ENCODE assay signal across 8 mouse cellular contexts in the genomic region with DNA sequence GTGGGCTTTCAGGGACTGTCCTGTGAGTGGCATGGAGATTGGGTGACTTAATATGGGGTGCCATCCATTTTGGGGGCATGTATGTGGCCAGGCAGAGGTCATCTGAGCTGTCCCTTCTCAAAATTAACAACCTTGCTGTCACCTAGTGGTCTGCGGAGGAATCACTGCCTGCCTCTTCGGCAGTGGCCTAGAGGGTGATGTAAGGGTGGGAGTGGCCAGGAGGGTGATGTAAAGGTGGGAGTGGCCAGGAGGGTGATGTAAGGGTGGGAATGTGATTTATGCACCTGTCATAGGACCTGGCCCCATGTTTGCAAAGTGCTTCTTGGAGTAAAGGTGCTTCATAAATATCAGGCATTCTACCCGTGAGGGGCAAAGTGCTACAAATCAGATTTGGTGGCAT.
DNase-seq lines count a peak whose midpoint lies in the region; ATAC-seq and TF ChIP-seq lines count a peak whose summit lies in the region.

No protein-coding gene starts in this region.

- H3K4me1 ChIP-seq in heart, postnatal 0 days (ENCODE audit: control insufficient read depth, insufficient read depth), result peaks cover 4% of the 10 kb centered on the region; the same call in 1 of the 2 replicates
- no peaks in the 10 kb centered on the region for H3K4me1 ChIP-seq in lung, postnatal 0 days (ENCODE audit: insufficient read depth, low read depth, low read length)

- H3K9ac ChIP-seq in heart, postnatal 0 days (replicated peaks; ENCODE audit: low read depth, low read length), result no peak overlapping the region
- no peak overlapping the region for H3K9ac ChIP-seq in lung, postnatal 0 days (replicated peaks; ENCODE audit: low read depth)

- peak; percentile 73 for ATAC-seq in heart, postnatal 0 days (ENCODE audit: insufficient read depth, low read depth)
- peak; percentile 31 for ATAC-seq in Patski
- peak; percentile 78 for ATAC-seq in lung, postnatal 0 days

- H3K9me3 ChIP-seq in heart, postnatal 0 days (replicated peaks; ENCODE audit: control insufficient read depth, low read length), result no peaks in the 10 kb centered on the region
- H3K9me3 ChIP-seq in lung, postnatal 0 days (ENCODE audit: low read length), result no peaks in the 10 kb centered on the region

- no peak overlapping the region for H3K27ac ChIP-seq in heart, postnatal 0 days (ENCODE audit: low read depth)
- H3K27ac ChIP-seq in lung, postnatal 0 days (ENCODE audit: low read length), result no peak overlapping the region

- no peak overlapping the region for H3K4me2 ChIP-seq in heart, postnatal 0 days (ENCODE audit: low read depth, low read length)
- no peak overlapping the region for H3K4me2 ChIP-seq in lung, postnatal 0 days (replicated peaks; ENCODE audit: low read depth, low read length)

- H3K4me3 ChIP-seq in heart, postnatal 0 days (ENCODE audit: low read depth, low read length), result no peak overlapping the region
- H3K4me3 ChIP-seq in lung, postnatal 0 days (ENCODE audit: low read depth, low read length), result no peak overlapping the region

- DNase-seq in heart, postnatal 0 days (ENCODE audit: low spot score), result peak; percentile 61
- no peak for DNase-seq in heart, adult 8-10 months (ENCODE audit: low spot score)
- DNase-seq in Patski (ENCODE audit: low read depth, low spot score), result no peak
- peak; percentile 40 for DNase-seq in forelimb bud, embryonic 11.5 days (ENCODE audit: low read depth, low spot score)
- peak; percentile 64 for DNase-seq in lung, postnatal 0 days (ENCODE audit: low spot score)
- no peak for DNase-seq in frontal cortex, postnatal 14 days (ENCODE audit: low spot score in 2 of 2)
- DNase-seq in left cerebral cortex, adult 8-10 months (ENCODE audit: low spot score in 2 of 2), result no peak
- no peak for DNase-seq in adrenal gland, adult 8-10 months

- TF ChIP-seq EP300 in heart, postnatal 0 days (IDR thresholded peaks at IDR 0.05; ENCODE audit: low read depth), result no peak
- TF ChIP-seq EP300 in lung, postnatal 0 days (IDR thresholded peaks at IDR 0.05), result no peak

- in situ Hi-C loops in Patski (cut with MboI; ENCODE audit: low pct_unique_long_range_greater_than_20kb), result no loop called here

- POLR2A ChIA-PET in Patski (lab: Charles Lee), result no interaction called here

- H3K36me3 ChIP-seq in heart, postnatal 0 days (replicated peaks; ENCODE audit: control insufficient read depth, insufficient read depth, low read length), result peaks cover 9% of the 10 kb centered on the region; the same call in 1 of the 2 replicates
- H3K36me3 ChIP-seq in lung, postnatal 0 days (ENCODE audit: insufficient read depth, low read length), result no peaks in the 10 kb centered on the region

- CTCF ChIA-PET in Patski (lab: Charles Lee), result no interaction called here

- peak; percentile 46 for TF ChIP-seq CTCF in heart, postnatal 0 days (IDR thresholded peaks at IDR 0.05; ENCODE audit: low read depth)
- TF ChIP-seq CTCF in Patski (IDR thresholded peaks at IDR 0.05), result peak; percentile 54
- peak; percentile 70 for TF ChIP-seq CTCF in lung, postnatal 0 days (IDR thresholded peaks at IDR 0.05)

- H3K27me3 ChIP-seq in heart, postnatal 0 days (ENCODE audit: control insufficient read depth, insufficient read depth, low read length), result no peaks in the 10 kb centered on the region
- no peaks in the 10 kb centered on the region for H3K27me3 ChIP-seq in Patski
- no peaks in the 10 kb centered on the region for H3K27me3 ChIP-seq in lung, postnatal 0 days (replicated peaks; ENCODE audit: insufficient read depth, low read length)

- 42% methylated on average over 3 of the region's 3 CpGs for WGBS in heart, postnatal 0 days
- 40% methylated on average over 3 of the region's 3 CpGs for WGBS in lung, postnatal 0 days

Comparison
In these comparisons a context has a peak if more than half of its experiments do, and no peak if none do; other contexts are left out.
1. DNase-seq: peak in heart, postnatal 0 days (single experiment), forelimb bud, embryonic 11.5 days (single experiment) and lung, postnatal 0 days (single experiment); none in heart, adult 8-10 months (single experiment), Patski (single experiment), frontal cortex, postnatal 14 days (0 of 2), left cerebral cortex, adult 8-10 months (0 of 2) and adrenal gland, adult 8-10 months (single experiment).
2. Peak in every context shown above with its lines, with median percentiles within 50 percentile points of each other: ATAC-seq and CTCF ChIP-seq.